Mouse (Mus musculus) brain, embryonic 14.5 days (tissue): ENCODE measurements around the gene Nup214.

Experiments used
- CTCF ChIP-seq: fragments of 200-500 bp; IDR thresholded peaks from 2 replicates; pipeline ENCODE4 v1.5.1; 2012; ENCODE audit warnings: inconsistent platforms, mild to moderate bottlenecking, moderate library complexity, borderline replicate concordance; ENCODE audit not compliant: insufficient read depth, insufficient read length; ENCODE audit errors: extremely low read depth
- POLR2A ChIP-seq: fragments of 200-500 bp; IDR thresholded peaks from 2 replicates; pipeline ENCODE4 v1.6.1; 2012; ENCODE audit warnings: mild to moderate bottlenecking, inconsistent platforms, borderline replicate concordance; ENCODE audit not compliant: poor library complexity, insufficient read depth, insufficient read length, severe bottlenecking; ENCODE audit errors: extremely low read depth

- TF ChIP-seq CTCF = no peak
- TF ChIP-seq POLR2A = no peak
These were observed 69.6 kb downstream of the Nup214 start for GRCm38 (mm10) chr2:32043836-32044235.
